Mouse (Mus musculus): Measurements from ENCODE around the gene Fez1.

Fez1 gene

GRCm38 (mm10) chr9:36833914-36834313, 12.2 kb downstream of the Fez1 start:
- DNase-seq (ENCODE audit: low spot score), result no peak

GRCm38 (mm10) chr9:36846346-36846745, 24.7 kb downstream of the Fez1 start:
- no peak for DNase-seq (ENCODE audit: low spot score)

GRCm38 (mm10) chr9:36848661-36849060, 27.0 kb downstream of the Fez1 start:
- DNase-seq (ENCODE audit: low spot score), result no peak

- DNase-seq (ENCODE audit: low spot score), result no peak
Measured at GRCm38 (mm10) chr9:36850091-36850490, 28.4 kb downstream of the Fez1 start.

- DNase-seq (ENCODE audit: low spot score), result no peak
Measured at GRCm38 (mm10) chr9:36852175-36852574, 30.5 kb downstream of the Fez1 start.

- DNase-seq (ENCODE audit: low spot score), result no peak
Measured at GRCm38 (mm10) chr9:36856351-36856750, 34.7 kb downstream of the Fez1 start.

- no peak for DNase-seq (ENCODE audit: low spot score)
Measured at GRCm38 (mm10) chr9:36857476-36858117, 35.9 kb downstream of the Fez1 start.

GRCm38 (mm10) chr9:36858677-36859076, 37.0 kb downstream of the Fez1 start:
- DNase-seq (ENCODE audit: low spot score), result no peak

GRCm38 (mm10) chr9:36862576-36862975, 40.9 kb downstream of the Fez1 start:
- no peak for DNase-seq (ENCODE audit: low spot score)

GRCm38 (mm10) chr9:36863694-36864093, 42.0 kb downstream of the Fez1 start:
- no peak for DNase-seq (ENCODE audit: low spot score)

GRCm38 (mm10) chr9:36864862-36865813, 43.5 kb downstream of the Fez1 start:
- no peak for DNase-seq (ENCODE audit: low spot score)

GRCm38 (mm10) chr9:36868662-36869061, 47.0 kb downstream of the Fez1 start:
- DNase-seq (ENCODE audit: low spot score), result no peak

- no peak for DNase-seq (ENCODE audit: low spot score)
Measured at GRCm38 (mm10) chr9:36870263-36870662, 48.6 kb downstream of the Fez1 start.

- DNase-seq (ENCODE audit: low spot score), result no peak
Measured at GRCm38 (mm10) chr9:36873796-36874195, 52.1 kb downstream of the Fez1 start.

GRCm38 (mm10) chr9:36876313-36876712, 54.6 kb downstream of the Fez1 start:
- no peak for DNase-seq (ENCODE audit: low spot score)

- DNase-seq (ENCODE audit: low spot score), result no peak
Measured at GRCm38 (mm10) chr9:36876787-36877186, 55.1 kb downstream of the Fez1 start.

- no peak for DNase-seq (ENCODE audit: low spot score)
Measured at GRCm38 (mm10) chr9:36881615-36882014, 60.0 kb downstream of the Fez1 start.

- no peak for DNase-seq (ENCODE audit: low spot score)
Measured at GRCm38 (mm10) chr9:36882034-36882745, 60.5 kb downstream of the Fez1 start.

- DNase-seq (ENCODE audit: low spot score), result no peak
Measured at GRCm38 (mm10) chr9:36883569-36883968, 61.9 kb downstream of the Fez1 start.

GRCm38 (mm10) chr9:36885237-36885636, 63.6 kb downstream of the Fez1 start:
- DNase-seq (ENCODE audit: low spot score), result no peak

- DNase-seq (ENCODE audit: low spot score), result peak; percentile 53
Measured at GRCm38 (mm10) chr9:36890552-36890951, 68.9 kb downstream of the Fez1 start.

- no peak for DNase-seq (ENCODE audit: low spot score)
Measured at GRCm38 (mm10) chr9:36893413-36893990, 71.8 kb downstream of the Fez1 start.

Measured in ovary, postnatal 14 days (tissue).